Mouse (Mus musculus): ENCODE measurements around the gene Map3k7.

The Map3k7 gene

DNA sequence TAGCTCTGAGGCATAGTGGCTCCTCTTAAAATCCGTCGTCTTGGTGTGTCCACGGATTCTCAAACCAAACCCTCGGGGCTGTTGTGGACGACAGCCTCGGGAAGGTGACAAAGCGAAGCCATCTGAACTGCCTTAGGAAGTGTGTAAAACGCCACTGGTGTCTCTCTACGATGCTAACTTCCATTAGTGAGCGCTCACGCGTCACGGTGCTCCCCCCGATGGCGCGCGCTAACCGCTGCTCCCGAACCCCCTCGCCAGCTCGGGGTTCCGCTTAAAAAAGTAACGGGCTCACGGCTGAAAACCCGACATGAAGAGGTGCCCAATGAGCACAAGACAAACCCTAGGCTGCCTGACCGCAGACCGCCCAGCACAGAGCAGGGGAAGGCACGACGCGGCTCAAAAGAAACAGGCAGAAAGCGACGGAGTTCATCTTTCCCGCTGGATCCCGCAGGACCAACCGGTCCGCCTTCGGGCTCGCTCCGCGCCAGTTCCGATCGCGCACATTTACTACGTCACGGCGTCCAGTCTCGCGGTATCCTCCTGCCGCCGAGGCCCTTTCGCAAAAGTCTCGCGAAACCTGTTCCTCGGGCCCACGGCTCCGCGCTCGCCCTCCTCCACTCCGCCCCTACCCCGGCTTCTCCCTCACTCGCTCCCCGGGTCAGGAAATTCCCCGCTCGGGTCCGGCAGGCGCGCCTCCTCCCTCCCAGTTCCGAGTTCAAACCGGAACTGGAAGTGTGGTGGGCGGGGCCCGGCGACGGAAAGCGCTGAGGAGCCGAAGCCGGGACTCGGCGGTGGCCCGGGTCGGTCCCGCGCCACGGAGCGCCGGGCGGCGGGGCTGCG, at the start of gene Map3k7:
Gene Map3k7, plus strand, starts transcription at position 744 of the 840 bp plus-strand sequence.
- H3K36me3 ChIP-seq (ENCODE audit: control insufficient read depth, insufficient read depth, low read length, poor library complexity, severe bottlenecking): no peaks in the 10 kb centered on the region
- peak; percentile 94 for DNase-seq (ENCODE audit: low read depth, low spot score)

GRCm38 (mm10) chr4:31915114-31915513, 48.8 kb upstream of the Map3k7 start:
- H3K27me3 ChIP-seq (ENCODE audit: control insufficient read depth, insufficient read depth, low read length, poor library complexity, severe bottlenecking): no peaks in the 10 kb centered on the region
- H3K36me3 ChIP-seq (ENCODE audit: control insufficient read depth, insufficient read depth, low read length, poor library complexity, severe bottlenecking): no peaks in the 10 kb centered on the region
- no peak for DNase-seq (ENCODE audit: low read depth, low spot score)

More for the DNA sequence above, at the start of gene Map3k7:
- no peaks in the 10 kb centered on the region for H3K27me3 ChIP-seq (ENCODE audit: control insufficient read depth, insufficient read depth, low read length, poor library complexity, severe bottlenecking)

DNA sequence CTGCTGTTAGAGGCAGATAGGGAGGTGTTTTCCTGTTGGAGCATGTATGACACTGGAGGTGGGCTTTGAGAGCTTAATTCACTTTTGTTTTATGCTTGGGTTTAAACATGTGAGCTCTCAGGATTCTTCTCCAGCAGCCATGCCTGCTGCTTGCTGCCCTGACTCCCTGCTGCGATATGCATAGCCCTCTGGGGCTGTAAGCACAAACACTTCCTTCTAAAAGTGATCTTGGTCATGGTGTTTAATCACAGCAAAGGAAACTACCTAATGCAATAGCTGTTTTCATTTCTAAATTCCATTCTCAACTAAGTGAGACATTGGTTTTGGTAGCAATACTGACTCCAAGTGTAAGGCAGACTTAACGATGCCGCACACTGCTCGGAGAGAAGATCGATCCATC, 45.2 kb upstream of the Map3k7 start:
- no peak for DNase-seq (ENCODE audit: low read depth, low spot score)
- Histone ChIP-seq H3K36me3 (ENCODE audit: control insufficient read depth, insufficient read depth, low read length, poor library complexity, severe bottlenecking) (no peaks in the 10 kb centered on the region), H3K27me3 (ENCODE audit: control insufficient read depth, insufficient read depth, low read length, poor library complexity, severe bottlenecking) (no peaks in the 10 kb centered on the region)

- H3K27me3 ChIP-seq (ENCODE audit: control insufficient read depth, insufficient read depth, low read length, poor library complexity, severe bottlenecking): no peaks in the 10 kb centered on the region
- DNase-seq (ENCODE audit: low read depth, low spot score): no peak
- H3K36me3 ChIP-seq (ENCODE audit: control insufficient read depth, insufficient read depth, low read length, poor library complexity, severe bottlenecking): no peaks in the 10 kb centered on the region
Observed at GRCm38 (mm10) chr4:31922215-31922614, 41.7 kb upstream of the Map3k7 start.

DNA sequence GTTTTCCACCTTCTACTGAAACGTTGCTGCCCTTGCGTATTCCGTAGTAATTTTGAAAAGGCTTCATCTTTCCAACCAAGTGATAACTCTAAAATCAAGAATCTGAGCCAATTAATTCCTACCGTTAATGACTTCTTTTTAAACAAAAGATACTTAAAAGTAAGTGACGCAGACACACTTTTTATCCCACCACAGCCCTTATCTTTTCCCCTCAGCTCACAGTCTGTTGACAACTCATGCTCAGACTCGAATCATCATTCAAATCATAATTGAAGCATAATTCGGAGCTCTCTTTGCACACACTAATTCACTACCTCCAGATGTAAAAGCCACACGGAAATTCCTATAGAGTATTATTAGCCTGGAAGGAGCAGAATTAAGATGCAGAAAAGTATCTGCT, 40.5 kb upstream of the Map3k7 start:
- no peak for DNase-seq (ENCODE audit: low read depth, low spot score)

GRCm38 (mm10) chr4:31924301-31925185, 39.4 kb upstream of the Map3k7 start:
- Histone ChIP-seq H3K27me3 (ENCODE audit: control insufficient read depth, insufficient read depth, low read length, poor library complexity, severe bottlenecking) (no peaks in the 10 kb centered on the region), H3K36me3 (ENCODE audit: control insufficient read depth, insufficient read depth, low read length, poor library complexity, severe bottlenecking) (no peaks in the 10 kb centered on the region)
- no peak for DNase-seq (ENCODE audit: low read depth, low spot score)

More for the DNA sequence above, 40.5 kb upstream of the Map3k7 start:
- no peaks in the 10 kb centered on the region for H3K27me3 ChIP-seq (ENCODE audit: control insufficient read depth, insufficient read depth, low read length, poor library complexity, severe bottlenecking)
- no peaks in the 10 kb centered on the region for H3K36me3 ChIP-seq (ENCODE audit: control insufficient read depth, insufficient read depth, low read length, poor library complexity, severe bottlenecking)

DNA sequence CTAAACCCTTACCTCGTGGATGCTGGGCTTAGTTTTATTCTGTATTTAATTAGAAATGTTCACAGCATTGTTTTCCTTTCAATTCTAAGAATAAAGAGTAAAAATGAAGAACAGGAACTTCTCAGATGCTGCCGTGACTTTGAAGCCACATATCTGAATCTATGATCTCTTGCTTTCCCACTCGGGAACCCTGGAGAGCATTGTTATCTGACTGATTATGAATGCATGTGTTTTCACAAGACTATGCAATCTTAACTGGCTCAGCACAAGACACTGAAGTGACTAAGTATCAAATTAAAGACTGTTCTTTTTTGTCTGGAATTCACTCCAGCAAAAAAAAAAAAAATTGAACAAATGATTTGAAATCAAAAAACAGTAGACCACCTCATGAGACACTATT, 30.7 kb upstream of the Map3k7 start:
- Histone ChIP-seq H3K36me3 (ENCODE audit: control insufficient read depth, insufficient read depth, low read length, poor library complexity, severe bottlenecking) (no peaks in the 10 kb centered on the region), H3K27me3 (ENCODE audit: control insufficient read depth, insufficient read depth, low read length, poor library complexity, severe bottlenecking) (no peaks in the 10 kb centered on the region)
- no peak for DNase-seq (ENCODE audit: low read depth, low spot score)

DNA sequence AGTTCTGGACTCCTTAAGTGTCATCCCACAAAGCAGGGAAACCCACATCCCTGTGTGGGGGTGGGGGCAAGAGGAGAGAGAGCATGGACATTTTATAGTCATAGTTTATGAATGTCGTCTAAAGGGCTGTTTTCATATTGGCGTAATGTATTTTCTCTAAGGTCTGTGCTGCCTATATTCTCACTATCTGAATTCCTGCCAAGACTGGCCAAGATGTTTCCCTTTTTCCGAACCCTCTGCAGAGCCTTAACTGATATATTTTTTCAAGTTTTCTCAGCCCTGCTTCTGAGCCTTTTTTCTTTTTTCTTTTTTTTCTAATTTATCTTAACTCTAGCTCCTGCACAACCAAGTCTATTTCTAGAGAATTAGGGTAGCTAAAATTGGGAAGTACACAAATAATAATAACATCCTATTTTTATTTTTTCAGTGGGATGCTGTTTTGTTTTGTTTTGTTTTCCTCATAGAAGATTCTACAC, 28.0 kb upstream of the Map3k7 start:
- DNase-seq (ENCODE audit: low read depth, low spot score): no peak
- H3K27me3 ChIP-seq (ENCODE audit: control insufficient read depth, insufficient read depth, low read length, poor library complexity, severe bottlenecking): no peaks in the 10 kb centered on the region
- no peaks in the 10 kb centered on the region for H3K36me3 ChIP-seq (ENCODE audit: control insufficient read depth, insufficient read depth, low read length, poor library complexity, severe bottlenecking)

DNA sequence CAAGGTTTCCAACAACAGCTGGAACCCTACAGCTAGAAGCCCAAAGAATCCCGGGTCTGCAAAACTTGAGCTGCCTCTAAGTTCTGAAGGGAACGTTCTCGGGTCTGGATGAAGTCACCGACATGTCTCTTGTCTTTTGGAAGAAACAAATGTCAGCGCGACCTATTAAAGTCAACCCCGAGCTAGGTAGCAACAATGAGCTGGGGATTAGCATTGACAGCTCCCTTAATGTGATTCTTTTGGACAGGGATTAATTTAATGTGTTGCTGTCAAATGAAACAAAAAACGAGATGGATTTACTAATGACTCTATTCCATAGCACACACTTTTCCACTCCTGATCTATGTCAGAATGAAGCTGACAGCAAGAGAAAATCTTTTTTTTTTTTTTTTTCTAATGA, 27.5 kb upstream of the Map3k7 start:
- DNase-seq (ENCODE audit: low read depth, low spot score): no peak
- Histone ChIP-seq H3K36me3 (ENCODE audit: control insufficient read depth, insufficient read depth, low read length, poor library complexity, severe bottlenecking) (no peaks in the 10 kb centered on the region), H3K27me3 (ENCODE audit: control insufficient read depth, insufficient read depth, low read length, poor library complexity, severe bottlenecking) (no peaks in the 10 kb centered on the region)

- DNase-seq (ENCODE audit: low read depth, low spot score): no peak
- Histone ChIP-seq H3K36me3 (ENCODE audit: control insufficient read depth, insufficient read depth, low read length, poor library complexity, severe bottlenecking) (no peaks in the 10 kb centered on the region), H3K27me3 (ENCODE audit: control insufficient read depth, insufficient read depth, low read length, poor library complexity, severe bottlenecking) (no peaks in the 10 kb centered on the region)
Observed at GRCm38 (mm10) chr4:31936911-31937375, 27.0 kb upstream of the Map3k7 start.

- H3K36me3 ChIP-seq (ENCODE audit: control insufficient read depth, insufficient read depth, low read length, poor library complexity, severe bottlenecking): no peaks in the 10 kb centered on the region
- no peaks in the 10 kb centered on the region for H3K27me3 ChIP-seq (ENCODE audit: control insufficient read depth, insufficient read depth, low read length, poor library complexity, severe bottlenecking)
- no peak for DNase-seq (ENCODE audit: low read depth, low spot score)
Observed at GRCm38 (mm10) chr4:31937376-31938281, 26.3 kb upstream of the Map3k7 start.

- Histone ChIP-seq H3K36me3 (ENCODE audit: control insufficient read depth, insufficient read depth, low read length, poor library complexity, severe bottlenecking) (no peaks in the 10 kb centered on the region), H3K27me3 (ENCODE audit: control insufficient read depth, insufficient read depth, low read length, poor library complexity, severe bottlenecking) (no peaks in the 10 kb centered on the region)
- peak; percentile 27 for DNase-seq (ENCODE audit: low read depth, low spot score)
Observed at GRCm38 (mm10) chr4:31938416-31939106, 25.3 kb upstream of the Map3k7 start.

- Histone ChIP-seq H3K36me3 (ENCODE audit: control insufficient read depth, insufficient read depth, low read length, poor library complexity, severe bottlenecking) (no peaks in the 10 kb centered on the region), H3K27me3 (ENCODE audit: control insufficient read depth, insufficient read depth, low read length, poor library complexity, severe bottlenecking) (no peaks in the 10 kb centered on the region)
- DNase-seq (ENCODE audit: low read depth, low spot score): no peak
Observed at GRCm38 (mm10) chr4:31941616-31942015, 22.3 kb upstream of the Map3k7 start.

GRCm38 (mm10) chr4:31943045-31943444, 20.9 kb upstream of the Map3k7 start:
- no peak for DNase-seq (ENCODE audit: low read depth, low spot score)
- H3K27me3 ChIP-seq (ENCODE audit: control insufficient read depth, insufficient read depth, low read length, poor library complexity, severe bottlenecking): no peaks in the 10 kb centered on the region
- H3K36me3 ChIP-seq (ENCODE audit: control insufficient read depth, insufficient read depth, low read length, poor library complexity, severe bottlenecking): no peaks in the 10 kb centered on the region
